8 mouse cellular contexts compared by ENCODE assay signal in the genomic region with DNA sequence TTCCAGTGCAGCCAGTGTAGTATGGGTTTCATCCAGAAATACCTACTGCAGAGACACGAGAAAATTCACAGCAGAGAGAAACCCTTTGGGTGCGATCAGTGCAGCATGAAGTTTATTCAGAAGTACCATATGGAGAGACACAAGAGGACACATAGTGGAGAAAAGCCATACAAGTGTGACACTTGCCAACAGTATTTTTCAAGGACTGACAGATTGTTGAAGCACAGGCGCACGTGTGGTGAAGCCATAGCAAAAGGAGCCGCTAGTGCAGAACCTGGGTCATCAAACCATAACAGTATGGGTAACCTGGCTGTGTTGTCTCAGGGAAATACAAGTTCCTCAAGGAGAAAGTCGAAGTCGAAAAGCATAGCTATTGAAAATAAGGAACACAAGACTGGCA. TPM values are rescaled to one million over a fixed set of nuclear protein-coding genes. Genes with fewer than 3 reads are reported as not detected.
DNase-seq lines count a peak whose midpoint lies in the region; ATAC-seq and TF ChIP-seq lines count a peak whose summit lies in the region.

No protein-coding gene starts in this region.

- H3K4me1 ChIP-seq in kidney, embryonic 15.5 days, result peaks cover 34% of the 10 kb centered on the region
- H3K4me1 ChIP-seq in brown adipose tissue, adult 24 weeks (ENCODE audit: control insufficient read depth, insufficient read depth, insufficient read length, low read length), result peaks cover 14% of the 10 kb centered on the region
- H3K4me1 ChIP-seq in hindbrain, embryonic 15.5 days (replicated peaks), result peaks cover 40% of the 10 kb centered on the region
- H3K4me1 ChIP-seq in midbrain, postnatal 0 days (ENCODE audit: insufficient read depth, low read length), result peaks cover 15% of the 10 kb centered on the region

- H3K27me3 ChIP-seq in kidney, embryonic 15.5 days, result no peaks in the 10 kb centered on the region
- H3K27me3 ChIP-seq in hindbrain, embryonic 15.5 days, result no peaks in the 10 kb centered on the region
- H3K27me3 ChIP-seq in midbrain, postnatal 0 days (ENCODE audit: insufficient read depth, low read length), result no peaks in the 10 kb centered on the region

- no peak overlapping the region for H3K27ac ChIP-seq in kidney, embryonic 15.5 days
- H3K27ac ChIP-seq in brown adipose tissue, adult 24 weeks (replicated peaks; ENCODE audit: low read depth, low read length), result no peak overlapping the region
- H3K27ac ChIP-seq in hindbrain, embryonic 15.5 days (replicated peaks), result no peak overlapping the region
- H3K27ac ChIP-seq in midbrain, postnatal 0 days (ENCODE audit: low read depth, low read length), result no peak overlapping the region; the same call in 1 of the 2 replicates

- H3K4me2 ChIP-seq in kidney, embryonic 15.5 days, result peak overlapping the region; percentile 83
- peak overlapping the region; percentile 81 for H3K4me2 ChIP-seq in hindbrain, embryonic 15.5 days
- H3K4me2 ChIP-seq in midbrain, postnatal 0 days (ENCODE audit: low read depth, low read length, poor library complexity, severe bottlenecking), result peak overlapping the region; percentile 58

- no peak for TF ChIP-seq CTCF in midbrain, postnatal 0 days (IDR thresholded peaks at IDR 0.05)

- no peak for DNase-seq in kidney, adult 11 months
- DNase-seq in midbrain, postnatal 0 days (ENCODE audit: low spot score), result no peak
- no peak for DNase-seq in embryo, embryonic 11 days
- DNase-seq in left cerebral cortex, postnatal 36 days (ENCODE audit: low spot score in 2 of 2), result no peak

- ATAC-seq in kidney, embryonic 15.5 days (replicated peaks; ENCODE audit: low FRiP score), result no peak
- no peak for ATAC-seq in hindbrain, embryonic 15.5 days (ENCODE audit: low FRiP score, low read depth)
- ATAC-seq in midbrain, postnatal 0 days (ENCODE audit: low FRiP score), result no peak
- ATAC-seq in cerebellum, adult (ENCODE audit: insufficient number of reproducible peaks, low FRiP score, low TSS enrichment), result no peak

- intact Hi-C loops in left cerebral cortex, postnatal 36 days (cut with DNase I), result loop anchor here (5.0 kb wide), 4 partner anchors 41 to 101 kb away; no protein-coding TSS in a partner anchor

- peak overlapping the region; percentile 93 for H3K4me3 ChIP-seq in kidney, embryonic 15.5 days (replicated peaks)
- H3K4me3 ChIP-seq in brown adipose tissue, adult 24 weeks (ENCODE audit: insufficient read depth, low read depth, low read length), result peak overlapping the region; percentile 98
- H3K4me3 ChIP-seq in hindbrain, embryonic 15.5 days, result peak overlapping the region; percentile 62
- peak overlapping the region; percentile 64 for H3K4me3 ChIP-seq in midbrain, postnatal 0 days (ENCODE audit: low read depth, low read length)

- H3K9ac ChIP-seq in kidney, embryonic 15.5 days, result peak overlapping the region; percentile 91; the same call in 1 of the 2 replicates
- H3K9ac ChIP-seq in hindbrain, embryonic 15.5 days, result peak overlapping the region; percentile 97
- H3K9ac ChIP-seq in midbrain, postnatal 0 days (replicated peaks; ENCODE audit: low read length, poor library complexity, severe bottlenecking), result peak overlapping the region; percentile 77

- 77% methylated on average over 7 of the region's 7 CpGs for WGBS in kidney, embryonic 15.5 days
- 87% methylated on average over 7 of the region's 7 CpGs for WGBS in hindbrain, embryonic 15.5 days
- WGBS in midbrain, postnatal 0 days, result 87% methylated on average over 7 of the region's 7 CpGs

- H3K9me3 ChIP-seq in kidney, embryonic 15.5 days (replicated peaks), result no peaks in the 10 kb centered on the region
- H3K9me3 ChIP-seq in hindbrain, embryonic 15.5 days, result no peaks in the 10 kb centered on the region
- H3K9me3 ChIP-seq in midbrain, postnatal 0 days (ENCODE audit: low read length), result no peaks in the 10 kb centered on the region

- peaks cover 27% of the 10 kb centered on the region for H3K36me3 ChIP-seq in kidney, embryonic 15.5 days
- peaks cover 19% of the 10 kb centered on the region for H3K36me3 ChIP-seq in hindbrain, embryonic 15.5 days
- peaks cover 5% of the 10 kb centered on the region; the same call in 1 of the 2 replicates for H3K36me3 ChIP-seq in midbrain, postnatal 0 days (ENCODE audit: insufficient read depth, low read length)

RNA-seq across cellular contexts. Expression of a gene that starts 1.4 kb away (rescaled TPM):
- 23.0 and 23.1 TPM in 2 replicates for polyA plus RNA-seq in kidney, embryonic 15.5 days (2015; fragmentation: Nextera tagmentation; extraction: Ambion mirVana)
- polyA plus RNA-seq in brown adipose tissue, adult 24 weeks (2012; ENCODE audit: insufficient read depth, insufficient read length, missing spikeins), result 4.3 TPM in 2 replicates
- 20.5 and 20.6 TPM in 2 replicates for polyA plus RNA-seq in hindbrain, embryonic 15.5 days (2015; fragmentation: Nextera tagmentation; extraction: Ambion mirVana)
- 31.2 and 35.5 TPM in 2 replicates for total RNA-seq in midbrain, postnatal 0 days (2014; rRNA removed)
- 19.0 and 22.1 TPM in 2 replicates for polyA plus RNA-seq in midbrain, postnatal 0 days (2015; fragmentation: Nextera tagmentation; extraction: Ambion mirVana)
- total RNA-seq in left cerebral cortex, postnatal 36 days (2021), result 10 to 100 TPM; 33.9 to 36.2 TPM
